7 mouse cellular contexts compared by ENCODE assay signal in the genomic region with DNA sequence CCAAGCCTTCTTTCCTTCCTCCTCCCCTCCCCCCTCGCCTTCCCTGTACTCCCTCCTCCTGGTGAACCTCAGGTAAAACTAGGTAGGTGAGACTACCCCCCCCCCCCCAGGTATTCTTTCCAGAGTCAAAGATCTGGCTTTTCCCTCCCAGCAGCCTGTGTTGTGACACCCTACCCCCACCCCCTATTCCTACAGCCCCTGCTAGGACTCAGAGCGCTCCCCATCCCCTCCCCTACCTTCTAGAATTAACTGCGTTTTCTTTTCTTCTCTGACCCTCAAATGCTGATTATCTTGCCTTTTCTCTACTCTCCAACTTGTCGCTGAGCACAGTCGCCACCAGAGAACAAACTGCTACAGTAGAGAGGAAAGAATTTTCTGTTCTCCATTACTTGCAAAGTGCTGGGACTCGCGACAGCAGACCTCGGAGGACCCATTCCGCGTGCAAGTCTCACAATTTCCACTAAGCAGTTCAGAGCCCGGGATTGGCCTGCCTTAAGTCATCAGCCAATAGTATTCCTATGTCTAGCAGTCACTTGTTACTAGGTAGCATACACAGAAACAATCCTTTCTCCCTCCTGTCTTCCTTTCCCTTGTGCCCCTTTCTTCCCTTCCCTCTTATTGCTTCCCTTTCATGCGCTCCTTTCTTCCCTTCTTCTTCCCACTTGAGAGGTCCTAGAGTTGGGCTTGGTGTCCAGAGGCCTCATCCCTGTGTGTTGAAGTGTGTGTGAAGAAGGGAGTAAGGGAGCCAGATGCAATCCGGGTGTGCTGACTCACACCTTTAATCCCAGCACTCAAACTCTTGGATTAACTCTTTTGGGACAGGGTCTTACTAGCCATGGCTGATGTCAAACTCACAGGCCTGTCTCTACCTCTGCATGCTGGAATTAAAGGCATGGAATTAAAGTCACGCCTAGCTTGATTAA. TPM values are rescaled to one million over a fixed set of nuclear protein-coding genes. Genes with fewer than 3 reads are reported as not detected.
A peak's percentile ranks its signal among the peaks of the same experiment; 100 is the strongest.
DNase-seq lines count a peak whose midpoint lies in the region.

A gene (minus strand): TSS at position 458 of the 923 bp plus-strand sequence.

- peak; percentile 89 for DNase-seq in ZHBTc4 (ENCODE audit: low read depth, low spot score)
- peak; percentile 33 to 38 for DNase-seq in cerebellum, postnatal 36 days
- peak; percentile 33 for DNase-seq in gastrocnemius, postnatal 10 days
- peak; percentile 75 for DNase-seq in induced T-regulatory cell, adult 2 months (ENCODE audit: low read depth)
- DNase-seq in left cerebral cortex, adult 18-20 months (ENCODE audit: low spot score in 2 of 2), result peak; percentile 48 to 59
- DNase-seq in lung, postnatal 25 days (ENCODE audit: low spot score), result peak; percentile 68
- peak; percentile 86 to 90 for DNase-seq in right cerebral cortex, postnatal 10 days (ENCODE audit: low spot score in 2 of 2)

RNA-seq across cellular contexts. Expression of the gene that starts here (rescaled TPM):
- total RNA-seq in gastrocnemius, postnatal 10 days (2021), result under 1 TPM in 1 of 2 experiments, not detected in 1; 0.11 TPM
- total RNA-seq in left cerebral cortex, adult 18-20 months (2021), result 1 to 10 TPM; 1.3 to 1.9 TPM

Comparison
In these comparisons a context has a peak if more than half of its experiments do, and no peak if none do; other contexts are left out.
1. Peak in every context shown above with its lines: DNase-seq.
2. Peak in DNase-seq in gastrocnemius, postnatal 10 days; RNA of the gene not detected or under 1 TPM.
3. DNase-seq: peak in every context shown above with its lines; median percentile 89 in ZHBTc4; 88 in right cerebral cortex, postnatal 10 days; 75 in induced T-regulatory cell, adult 2 months; 68 in lung, postnatal 25 days; 54 in left cerebral cortex, adult 18-20 months; 36 in cerebellum, postnatal 36 days; 33 in gastrocnemius, postnatal 10 days.